Mouse (Mus musculus) right cerebral cortex, postnatal 10 days (tissue): ENCODE measurements at regions not wholly inside any gene's neighbourhood (a gene's known extent, or its start where the extent isn't known, plus 50 kb on each side); places are given as distances from the start of the nearest gene placed in this dataset.

Source experiments
- DNase-seq, 2 experiments: peaks; one replicate each; pipeline ENCODE4 v3.0.0; 2021; ENCODE audit warnings: low spot score in 2 of 2

GRCm38 (mm10) chr1:55983522-55984066 lies 577.9 kb downstream of the Plcl1 start:
- DNase-seq = peak; percentile 59 to 62

DNA sequence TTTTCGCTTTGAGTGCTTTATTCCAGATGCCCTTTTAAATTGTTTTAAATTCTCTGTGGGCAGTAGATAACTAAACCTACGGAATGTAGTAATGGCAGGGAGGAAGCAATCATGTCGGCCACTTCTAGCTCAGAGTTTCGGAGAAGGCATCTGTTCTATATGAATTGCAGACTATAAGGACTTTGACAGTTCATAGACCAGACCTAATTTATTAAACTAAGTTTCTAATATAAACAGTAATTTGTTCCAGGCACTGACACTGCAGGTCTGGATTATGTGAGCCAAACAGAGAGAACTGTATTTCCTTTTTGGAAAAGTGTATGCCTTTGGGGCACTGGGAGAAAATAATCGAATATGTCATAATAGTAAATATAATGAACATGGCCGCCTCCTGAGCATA lies 591.4 kb downstream of the Plcl1 start:
- DNase-seq = no peak
